Mouse (Mus musculus): ENCODE results near the gene Gm17359.

DNA sequence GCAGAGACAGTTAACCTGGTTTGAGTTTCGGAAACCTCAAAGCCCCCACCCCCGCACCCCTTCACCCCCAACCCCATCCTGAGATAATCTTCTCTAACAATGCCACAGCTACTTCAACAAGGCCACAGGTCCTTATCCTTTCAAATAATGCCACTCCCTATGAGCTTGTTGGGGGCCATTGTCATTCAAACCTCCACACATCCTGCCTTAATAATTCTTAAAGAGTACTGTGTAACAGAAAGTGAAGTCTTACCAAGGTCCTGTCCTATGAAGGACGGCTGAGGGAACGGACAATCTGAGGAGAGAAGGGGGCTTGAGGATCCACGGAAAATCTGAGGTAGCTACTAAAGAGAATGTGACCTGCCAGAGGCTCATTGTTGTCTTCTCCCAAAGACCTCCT is 98.5 kb downstream of the Gm17359 start:
- TF ChIP-seq POLR2AphosphoS2 (IDR thresholded peaks at IDR 0.05; ENCODE audit: low read depth, low read length) (no peak), CTCF (conservative IDR thresholded peaks at IDR 0.05 in 1 of 2, IDR thresholded peaks at IDR 0.05 in 1 of 2; ENCODE audit: low read depth in 2 of 2, low read length in 2 of 2) (no peak), ZMIZ1 (IDR thresholded peaks at IDR 0.05; ENCODE audit: low read depth, low read length) (no peak)
